Mouse (Mus musculus): ENCODE measurements around the gene Atg9b.

The Atg9b gene

GRCm38 (mm10) chr5:24391864-24392263 is at the start of gene Atg9b:
Gene Atg9b, minus strand, starts transcription at chr5:24392143.
- DNase-seq, result no peak

DNA sequence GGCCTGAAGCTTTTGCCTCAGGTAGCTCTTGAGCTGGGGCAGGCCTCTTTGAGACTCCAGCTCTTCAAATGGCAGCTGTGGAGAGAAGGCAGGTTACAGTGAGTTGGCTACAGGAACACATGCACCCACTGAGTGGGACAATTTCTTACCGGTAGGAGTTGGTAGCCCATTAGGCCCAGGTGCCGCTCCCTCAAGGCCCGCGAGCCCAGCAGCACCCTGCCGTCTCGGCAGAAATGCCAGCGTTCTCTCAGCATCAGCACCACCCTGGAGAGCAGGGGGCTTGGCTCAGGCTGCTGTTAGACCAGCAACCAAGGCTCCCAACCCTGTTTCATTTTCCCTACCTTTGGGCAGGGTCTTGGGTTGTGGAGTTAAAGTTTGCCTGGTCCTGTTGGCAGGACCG is 49.2 kb upstream of the Atg9b start:
- no peak for DNase-seq

GRCm38 (mm10) chr5:24433993-24434392 is 42.0 kb upstream of the Atg9b start:
- DNase-seq, result no peak

- no peak for DNase-seq
Observed at GRCm38 (mm10) chr5:24428596-24428995, 36.7 kb upstream of the Atg9b start.

DNA sequence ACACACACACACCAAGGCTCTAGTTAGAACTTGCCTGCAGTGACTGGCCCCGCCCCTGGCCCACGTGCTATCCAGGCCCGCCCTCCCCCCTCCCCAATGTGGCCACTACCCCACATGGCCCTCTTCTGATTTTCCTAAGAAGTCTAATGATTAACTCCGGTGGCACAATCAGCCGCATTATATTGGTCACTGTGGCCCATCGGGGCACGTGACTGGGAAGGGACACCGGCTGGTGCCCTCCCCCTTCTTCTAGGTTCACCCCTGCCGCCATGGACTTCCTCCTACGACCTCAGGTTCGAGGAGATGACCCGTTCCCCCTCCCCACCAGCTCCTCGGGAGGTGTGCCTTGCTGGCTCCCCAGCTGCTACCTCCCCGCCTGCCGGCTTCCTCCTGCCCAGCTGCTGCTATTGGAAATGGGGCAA is 36.0 kb upstream of the Atg9b start:
- no peak for DNase-seq

DNA sequence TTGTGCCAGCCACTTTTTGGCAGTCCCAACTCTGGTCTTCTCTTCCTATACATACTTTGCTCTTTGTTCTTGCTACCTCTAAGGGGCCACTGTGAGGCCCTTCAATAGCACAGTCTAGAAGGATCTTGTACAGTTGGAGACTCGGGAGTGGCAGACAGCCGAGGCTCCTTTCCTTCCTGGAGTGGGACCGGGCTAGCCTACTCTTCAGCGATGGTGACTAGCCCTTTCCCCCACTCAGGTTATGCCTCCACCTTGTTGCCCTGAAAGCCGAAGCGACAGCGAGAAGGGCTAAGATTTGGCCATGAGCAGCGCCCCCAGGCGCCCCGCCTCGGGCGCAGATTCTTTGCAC is 35.3 kb upstream of the Atg9b start:
- DNase-seq, result no peak

GRCm38 (mm10) chr5:24426556-24427284 is 34.8 kb upstream of the Atg9b start:
- DNase-seq, result no peak

DNA sequence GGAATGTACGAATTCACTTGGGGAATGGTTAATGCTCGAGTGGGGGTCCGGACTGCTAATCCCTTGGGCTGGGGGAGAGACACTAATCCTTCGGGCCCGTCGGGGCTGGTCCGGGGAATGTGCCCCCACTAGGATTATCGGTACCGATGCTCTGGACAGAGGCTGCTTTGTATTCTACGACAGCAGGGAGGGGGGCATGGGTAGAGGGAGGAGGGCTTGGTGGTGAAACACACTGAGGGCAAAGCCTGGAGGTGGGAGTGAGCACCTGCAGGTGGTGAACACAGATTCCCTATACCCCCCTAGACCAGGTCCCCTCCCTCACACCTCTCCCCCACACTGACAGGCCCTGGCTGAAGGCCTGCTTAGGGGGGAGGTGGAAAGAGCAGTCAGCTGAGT is 34.1 kb upstream of the Atg9b start:
- DNase-seq, result no peak

DNA sequence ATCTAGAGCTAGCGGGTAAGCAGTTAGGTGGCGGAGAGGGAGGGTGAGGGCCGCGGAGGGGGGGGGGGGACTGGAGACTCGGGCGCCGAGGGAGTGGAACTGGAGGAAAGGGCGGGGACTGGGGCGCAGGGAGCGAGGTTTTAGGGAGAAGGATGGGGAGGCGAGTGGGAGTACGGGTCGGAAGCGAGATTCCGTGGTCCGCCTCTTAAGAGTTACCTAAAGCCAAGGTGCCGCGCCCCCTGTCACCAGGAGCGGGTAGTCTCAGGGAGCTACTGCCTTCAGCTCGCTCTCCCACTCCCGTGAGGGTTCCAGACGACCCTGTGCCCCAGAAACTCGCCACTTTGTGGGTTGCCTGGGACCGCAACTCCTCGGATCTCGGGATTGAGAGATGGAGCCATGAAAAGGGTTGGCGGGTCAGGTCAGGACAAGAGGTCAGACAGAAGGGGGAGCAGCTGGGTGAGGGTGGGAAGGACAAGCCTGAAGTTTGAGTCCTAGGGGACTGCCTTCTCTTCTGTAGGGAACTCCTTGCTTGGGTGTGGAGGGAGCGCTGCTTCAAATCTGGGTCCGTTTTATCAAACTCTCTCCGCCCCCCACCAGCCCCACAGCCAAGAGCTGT is 33.6 kb upstream of the Atg9b start:
- no peak for DNase-seq

DNA sequence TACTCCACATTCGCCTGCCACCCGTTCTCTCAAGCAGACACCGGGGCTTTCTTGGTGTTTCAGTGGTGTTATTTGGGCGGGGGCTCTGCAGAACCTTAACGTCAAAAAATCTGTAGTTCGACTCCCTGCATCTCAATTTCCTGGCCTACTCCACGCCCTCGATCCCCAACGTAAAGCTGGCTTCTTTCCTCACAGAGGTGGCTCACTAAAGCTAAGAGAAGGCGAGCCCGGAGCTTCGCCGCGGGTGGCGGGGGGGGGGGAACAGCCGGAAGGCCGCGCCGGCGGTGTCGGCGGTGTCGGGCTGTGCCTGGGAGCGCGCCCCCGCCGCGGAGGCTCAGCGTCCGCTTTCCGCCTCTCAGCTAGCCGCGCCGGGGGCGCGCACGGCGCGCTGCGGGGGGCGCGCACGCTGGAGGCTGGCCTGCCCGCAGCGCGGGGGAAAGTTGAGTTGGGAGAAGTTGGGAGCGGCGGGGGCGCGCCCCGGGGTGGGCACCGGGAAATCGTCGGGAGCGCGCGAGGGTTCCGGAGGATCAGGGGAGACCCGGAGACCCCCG is 33.0 kb upstream of the Atg9b start:
- DNase-seq, result peak; percentile 79

GRCm38 (mm10) chr5:24424004-24424781 is 32.2 kb upstream of the Atg9b start:
- DNase-seq, result peak; percentile 49

- peak; percentile 99 for DNase-seq
Observed at GRCm38 (mm10) chr5:24423129-24424003, 31.4 kb upstream of the Atg9b start, which contains the start of the genes Cdk5 and Slc4a2. Gene Cdk5, minus strand, starts transcription at chr5:24423530. Gene Slc4a2, plus strand, starts transcription at chr5:24423837.

DNA sequence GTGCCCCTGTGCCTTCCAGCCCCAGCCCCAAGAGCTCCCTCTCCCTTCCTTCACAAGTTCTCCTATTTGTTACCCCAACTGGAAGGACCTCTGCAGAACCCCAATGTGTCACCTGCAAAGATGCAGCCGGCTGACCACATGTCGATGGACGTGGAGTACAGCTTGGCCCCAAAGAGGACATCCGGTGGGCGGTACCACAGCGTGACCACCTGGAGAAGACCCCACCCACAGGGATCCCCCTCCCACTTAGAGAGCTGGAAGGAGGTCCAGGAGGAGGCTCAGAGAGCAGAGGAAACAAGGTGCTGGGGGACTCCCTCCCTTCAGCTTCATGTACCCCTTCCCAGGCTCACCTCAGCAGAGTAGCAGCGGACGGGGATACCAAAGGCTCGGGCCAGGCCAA is 28.4 kb upstream of the Atg9b start:
- no peak for DNase-seq

GRCm38 (mm10) chr5:24417587-24417986 is 25.6 kb upstream of the Atg9b start:
- DNase-seq, result no peak

DNA sequence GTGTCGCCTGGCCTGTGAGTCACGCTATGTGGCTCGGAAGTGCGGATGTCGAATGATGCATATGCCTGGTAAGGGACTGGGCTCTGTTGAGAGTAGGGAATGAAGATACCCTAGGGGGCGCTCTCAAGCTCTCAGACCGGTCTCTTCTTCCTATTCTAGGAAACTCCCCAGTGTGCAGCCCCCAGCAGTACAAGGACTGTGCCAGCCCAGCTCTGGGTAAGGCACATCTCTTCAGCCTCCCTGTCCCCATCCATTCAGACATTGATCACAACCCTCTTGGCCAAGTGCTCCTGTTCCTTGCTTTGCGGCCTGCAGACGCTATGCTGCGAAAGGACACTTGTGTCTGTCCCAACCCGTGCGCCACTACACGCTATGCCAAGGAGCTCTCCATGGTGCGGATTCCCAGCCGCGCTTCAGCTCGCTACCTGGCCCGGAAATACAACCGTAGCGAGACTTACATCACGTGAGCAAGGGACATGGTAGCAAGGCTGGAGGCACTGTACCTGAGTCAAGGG is 24.3 kb upstream of the Atg9b start:
- DNase-seq, result peak; percentile 60

DNA sequence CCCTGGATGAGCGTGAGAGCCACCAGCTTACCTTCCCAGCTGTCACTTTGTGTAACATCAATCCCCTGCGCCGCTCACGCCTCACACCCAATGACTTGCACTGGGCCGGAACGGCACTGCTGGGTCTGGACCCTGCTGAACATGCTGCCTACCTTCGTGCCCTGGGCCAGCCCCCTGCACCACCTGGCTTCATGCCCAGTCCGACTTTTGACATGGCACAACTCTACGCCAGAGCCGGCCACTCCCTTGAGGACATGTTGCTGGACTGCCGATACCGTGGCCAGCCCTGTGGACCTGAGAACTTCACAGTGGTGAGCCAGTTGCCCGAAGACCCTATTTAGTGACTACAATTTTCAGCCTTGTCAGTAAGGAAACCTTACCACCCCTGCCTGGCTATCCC is 22.0 kb upstream of the Atg9b start:
- no peak for DNase-seq

- DNase-seq, result no peak
Observed at GRCm38 (mm10) chr5:24413042-24413693, 21.2 kb upstream of the Atg9b start, which contains the start of gene Asic3. Gene Asic3, plus strand, starts transcription at chr5:24413392.

DNA sequence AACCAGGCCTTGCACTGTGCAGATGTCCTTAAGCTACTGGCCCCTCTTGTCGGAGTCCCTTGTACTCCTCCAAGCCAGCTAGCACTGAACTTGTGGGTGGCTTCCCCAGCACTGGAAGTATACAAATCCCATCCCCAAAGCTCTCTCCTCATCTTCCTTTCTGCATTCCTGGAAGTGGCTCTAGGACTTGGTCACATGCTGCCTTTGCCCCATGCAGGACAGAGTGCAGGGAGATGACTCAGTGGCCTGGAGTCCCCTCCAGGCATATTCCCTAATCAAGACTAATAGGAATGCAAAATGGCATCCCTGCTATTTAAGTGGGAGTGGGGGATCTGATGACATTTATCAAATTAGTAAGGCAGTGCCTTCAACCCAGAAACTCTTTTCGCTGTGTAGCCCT is 20.1 kb upstream of the Atg9b start:
- no peak for DNase-seq

- DNase-seq, result no peak
Observed at GRCm38 (mm10) chr5:24409466-24409865, 17.5 kb upstream of the Atg9b start.

DNA sequence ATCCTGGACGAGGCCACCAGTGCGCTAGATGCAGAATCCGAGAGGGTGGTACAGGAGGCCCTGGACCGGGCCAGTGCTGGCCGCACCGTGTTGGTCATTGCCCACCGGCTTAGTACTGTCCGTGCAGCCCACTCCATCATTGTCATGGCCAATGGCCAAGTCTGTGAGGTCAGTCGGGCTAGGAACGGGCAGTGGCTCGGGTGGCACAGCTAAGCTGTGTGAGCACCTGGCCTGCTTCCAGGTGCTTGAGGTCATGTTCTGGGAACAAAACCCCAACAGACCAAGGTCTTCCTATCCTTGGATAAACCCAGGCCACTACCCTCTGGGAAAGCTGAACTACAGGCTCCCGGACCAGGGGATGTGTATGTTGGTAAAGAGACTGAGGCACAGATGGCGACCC is 16.7 kb upstream of the Atg9b start:
- DNase-seq, result no peak

DNA sequence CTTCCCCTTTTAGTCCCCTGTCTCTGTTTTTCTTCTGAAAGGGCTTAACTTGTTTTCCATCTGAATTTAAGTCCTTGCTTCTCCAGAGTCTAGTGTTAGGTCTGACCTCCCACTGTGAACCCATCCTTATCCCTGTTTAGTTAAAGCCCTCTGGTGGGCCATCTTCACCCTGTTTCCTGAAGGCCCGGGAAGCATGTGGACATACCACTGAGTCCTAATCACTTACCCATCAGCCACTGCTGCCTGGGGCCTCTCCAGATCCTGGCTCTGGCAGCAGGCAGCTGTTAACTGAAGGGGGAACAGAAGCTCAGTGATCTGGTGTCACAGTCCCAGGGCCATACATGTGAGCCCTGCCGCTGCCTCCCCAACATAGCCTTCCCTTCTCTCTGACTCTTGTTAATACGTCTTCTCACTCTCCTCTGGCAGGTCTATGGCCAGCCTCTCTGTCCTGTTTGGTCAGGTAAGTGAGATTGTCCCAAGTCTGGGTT is 13.5 kb upstream of the Atg9b start:
- no peak for DNase-seq

Measured in right cerebral cortex, postnatal 25 days (tissue).